Mouse (Mus musculus) MN1 (cell line): ENCODE results near the gene Zfp36l2.
"Not testable (repeated sequence)": the region's sequence is repeated elsewhere in the genome, so short reads cannot be mapped to it uniquely, and the experiment has no call there.

Source experiments
- DNase-seq: peaks from one replicate; pipeline ENCODE4 v3.0.0-alpha.2; 2016; ENCODE audit warnings: low spot score

Gene Zfp36l2

GRCm38 (mm10) chr17:84187727-84188373 lies at the start of gene Zfp36l2:
Gene Zfp36l2 (minus strand): TSS chr17:84187947.
- DNase-seq: peak; percentile 96

- no peak for DNase-seq
Observed at GRCm38 (mm10) chr17:84236781-84237557, 49.2 kb upstream of the Zfp36l2 start.

DNA sequence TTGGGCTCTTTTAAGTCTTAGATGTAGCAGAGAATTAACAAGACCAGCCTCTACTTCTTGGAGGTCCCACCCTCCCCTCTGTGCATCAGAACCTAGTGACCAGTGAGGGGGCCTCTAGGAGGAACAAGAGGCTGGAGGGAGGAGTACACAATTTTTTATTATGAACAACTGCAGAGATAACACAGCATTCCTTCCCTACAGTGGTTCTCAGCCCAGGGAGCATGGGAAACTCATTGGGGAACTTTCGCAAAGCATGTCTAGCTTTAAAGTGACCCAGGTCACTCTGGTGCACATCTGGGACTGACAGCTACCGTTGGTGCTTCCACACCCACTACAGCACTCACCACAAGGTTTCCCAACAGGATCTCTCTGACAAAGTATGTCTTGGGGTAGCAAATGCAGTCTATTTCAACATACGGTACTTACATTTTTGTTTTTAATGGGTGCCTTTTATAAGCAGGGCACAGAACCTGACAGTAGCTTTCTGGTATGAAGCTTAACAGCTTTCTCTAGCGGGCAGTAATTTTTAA lies 47.7 kb upstream of the Zfp36l2 start:
- no peak for DNase-seq

- not testable (repeated sequence) for DNase-seq
Observed at GRCm38 (mm10) chr17:84234785-84235184, 47.0 kb upstream of the Zfp36l2 start.

DNA sequence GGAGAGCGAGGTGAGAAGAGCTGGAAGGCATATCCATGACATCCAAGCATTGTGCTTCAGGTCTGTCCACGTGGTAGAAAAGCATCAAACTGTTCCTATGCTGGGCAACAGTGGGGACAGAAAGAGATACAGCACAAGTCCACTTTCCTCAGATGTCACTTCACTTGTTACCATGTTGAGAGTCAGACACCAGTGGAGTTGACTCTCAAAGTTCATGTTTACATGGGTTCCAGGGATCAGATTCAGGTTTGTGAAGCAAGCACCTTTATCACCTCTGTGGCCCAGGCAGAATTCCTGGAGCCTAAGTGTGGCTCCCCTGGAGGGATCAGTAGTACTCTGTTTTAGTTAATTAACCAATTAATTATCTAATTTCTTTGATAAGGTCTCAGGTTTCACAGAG lies 46.0 kb upstream of the Zfp36l2 start:
- DNase-seq: no peak

DNA sequence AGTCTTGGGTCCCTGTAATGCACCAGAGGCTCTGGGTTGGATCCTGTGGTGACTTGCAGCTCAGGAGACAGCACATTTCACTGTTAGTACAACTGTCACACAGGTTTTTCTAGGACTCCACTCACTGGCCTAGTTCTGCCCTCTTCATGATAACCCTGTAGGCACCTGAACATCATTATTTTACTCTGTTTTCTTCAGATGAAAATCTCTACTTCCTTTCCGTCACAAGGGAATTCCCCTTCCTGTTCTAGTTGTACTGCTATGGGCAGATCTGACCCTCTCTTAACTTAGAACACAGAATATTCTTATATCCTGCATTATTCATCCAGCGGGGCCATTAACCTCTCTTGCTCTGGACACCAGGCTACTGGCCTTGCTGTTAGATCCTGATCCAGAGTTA lies 43.6 kb upstream of the Zfp36l2 start:
- no peak for DNase-seq

DNA sequence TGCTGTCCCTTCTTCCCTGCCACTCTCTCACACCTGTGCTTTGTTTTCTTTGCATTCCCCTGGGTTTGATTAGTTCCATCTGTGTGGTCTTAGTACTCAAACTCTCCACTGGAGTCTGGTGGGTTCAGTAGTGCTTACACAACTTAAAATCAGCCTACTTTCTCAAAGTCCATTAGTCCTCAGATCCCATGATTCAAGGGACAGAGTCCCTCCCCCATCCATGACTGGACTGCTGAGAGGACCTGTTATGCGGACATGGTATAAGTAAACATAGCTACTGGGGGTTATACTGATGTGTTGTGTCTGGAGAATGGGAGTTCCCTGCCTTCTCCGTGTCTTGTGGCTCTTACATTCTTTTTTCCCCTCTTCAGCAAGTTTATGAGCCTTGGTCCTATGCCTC lies 40.5 kb upstream of the Zfp36l2 start:
- DNase-seq: no peak

DNA sequence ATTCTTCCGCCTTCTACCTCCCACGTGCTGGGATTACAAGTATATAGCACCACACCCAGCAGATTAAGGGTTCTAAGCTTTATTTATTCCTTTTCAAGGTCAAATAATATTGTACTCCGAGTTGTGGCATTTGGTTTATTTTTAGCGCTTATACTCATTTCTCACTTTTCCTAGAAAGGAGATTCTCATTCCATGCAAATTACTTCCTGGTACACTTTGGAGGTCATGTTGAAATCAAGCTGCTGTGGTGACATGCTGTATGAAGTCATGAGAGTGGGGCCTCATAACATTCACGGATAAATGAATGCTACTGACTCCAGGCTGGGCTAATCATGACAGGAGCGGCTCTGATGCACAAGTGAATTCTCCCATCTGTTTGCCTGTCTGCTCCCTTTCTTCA lies 38.9 kb upstream of the Zfp36l2 start:
- no peak for DNase-seq

DNA sequence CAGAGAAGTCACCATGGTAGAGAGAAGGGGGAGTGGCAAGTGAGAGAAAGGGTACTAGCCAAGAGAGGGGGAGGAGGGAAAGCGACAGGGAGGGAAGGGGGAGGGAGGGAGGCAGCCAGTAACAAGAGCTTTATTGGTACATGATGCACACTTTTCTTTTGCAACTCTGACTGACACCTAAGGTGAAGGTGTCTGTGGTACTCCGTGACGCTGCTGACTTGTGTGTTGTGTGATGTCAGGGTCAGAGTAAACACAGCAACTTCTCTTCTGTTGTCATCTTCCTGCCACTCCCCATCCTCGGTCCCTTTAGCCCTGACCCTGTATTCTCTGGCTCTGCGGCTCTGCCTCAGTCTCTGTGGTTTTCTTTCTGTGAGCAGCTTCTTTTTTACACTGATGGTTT lies 38.5 kb upstream of the Zfp36l2 start:
- DNase-seq: no peak

DNA sequence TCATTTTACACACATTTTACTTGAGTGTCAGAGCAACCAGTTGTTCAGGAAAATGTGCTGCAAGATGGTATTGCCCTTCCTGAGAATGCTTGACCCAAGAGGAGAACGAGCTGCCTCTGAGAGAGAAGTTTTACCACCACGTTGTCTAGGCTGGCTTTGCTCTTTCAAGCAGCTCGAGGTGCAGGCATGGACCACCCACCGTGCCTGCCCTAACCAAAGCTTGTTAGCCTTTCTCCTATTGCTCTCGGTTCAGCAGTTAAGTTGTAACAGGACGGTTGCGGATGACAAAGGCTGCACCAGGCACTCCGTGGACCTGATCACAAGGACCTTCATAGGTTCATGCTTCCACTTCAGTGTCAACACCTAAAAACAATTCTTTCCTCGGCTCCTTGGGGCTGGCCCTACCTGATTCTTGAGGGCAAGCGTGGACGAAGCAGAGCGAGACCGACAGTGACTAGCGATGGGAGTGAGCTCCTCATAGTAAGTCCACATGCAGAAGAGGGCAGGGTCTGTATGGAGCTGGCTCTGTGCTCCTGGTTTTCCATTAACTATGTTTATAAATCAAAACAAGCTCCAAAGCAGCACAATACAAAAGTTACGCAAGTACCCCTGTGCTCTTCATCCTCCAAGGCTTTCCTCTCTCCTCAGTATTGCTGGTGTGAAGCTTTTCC lies 36.6 kb upstream of the Zfp36l2 start:
- DNase-seq: no peak

GRCm38 (mm10) chr17:84218841-84219240 lies 31.1 kb upstream of the Zfp36l2 start:
- DNase-seq: not testable (repeated sequence)

GRCm38 (mm10) chr17:84217696-84218095 lies 29.9 kb upstream of the Zfp36l2 start:
- DNase-seq: no peak

- DNase-seq: no peak
Observed at GRCm38 (mm10) chr17:84215264-84215960, 27.7 kb upstream of the Zfp36l2 start.

DNA sequence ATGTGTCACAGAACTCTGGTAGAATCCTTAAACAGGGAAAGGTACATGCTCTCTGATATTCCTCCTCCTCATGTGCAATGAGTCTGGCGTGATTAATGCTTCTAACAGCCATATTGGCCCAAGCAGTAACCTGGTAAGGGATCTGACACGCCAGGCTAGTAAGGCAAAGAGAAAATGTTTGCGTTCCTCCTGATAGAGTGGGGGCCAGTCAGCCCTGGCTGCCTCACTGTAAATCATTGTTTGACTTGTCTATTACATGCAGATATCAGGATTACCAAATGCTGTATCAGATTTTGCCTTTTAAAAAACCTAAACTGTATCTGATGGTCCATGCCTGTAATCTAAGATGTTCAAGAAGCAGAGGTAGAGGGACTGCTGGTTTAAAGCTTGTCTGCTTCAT lies 25.7 kb upstream of the Zfp36l2 start:
- DNase-seq: no peak

- no peak for DNase-seq
Observed at GRCm38 (mm10) chr17:84207611-84208010, 19.9 kb upstream of the Zfp36l2 start.

GRCm38 (mm10) chr17:84206239-84206638 lies 18.5 kb upstream of the Zfp36l2 start:
- no peak for DNase-seq

DNA sequence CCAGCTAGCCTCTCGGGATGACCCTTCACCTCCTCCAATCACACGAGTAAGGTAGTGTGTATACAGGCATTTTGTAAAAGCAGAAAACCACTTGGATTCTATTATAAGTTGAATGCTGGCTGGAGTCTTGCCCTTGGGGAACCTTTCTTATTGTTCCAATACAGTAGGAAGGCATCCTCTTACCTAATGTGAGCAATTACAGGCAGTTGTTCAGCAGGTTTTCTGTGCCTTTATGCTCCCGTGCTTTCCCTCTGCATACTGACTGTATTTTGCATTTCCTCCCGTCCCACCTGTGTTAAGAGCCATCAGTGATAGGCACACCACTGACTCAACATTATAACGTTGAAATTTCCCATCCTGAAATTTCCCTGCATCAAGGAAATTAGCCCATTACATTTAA lies 17.2 kb upstream of the Zfp36l2 start:
- DNase-seq: no peak

- no peak for DNase-seq
Observed at GRCm38 (mm10) chr17:84203340-84203739, 15.6 kb upstream of the Zfp36l2 start.

DNA sequence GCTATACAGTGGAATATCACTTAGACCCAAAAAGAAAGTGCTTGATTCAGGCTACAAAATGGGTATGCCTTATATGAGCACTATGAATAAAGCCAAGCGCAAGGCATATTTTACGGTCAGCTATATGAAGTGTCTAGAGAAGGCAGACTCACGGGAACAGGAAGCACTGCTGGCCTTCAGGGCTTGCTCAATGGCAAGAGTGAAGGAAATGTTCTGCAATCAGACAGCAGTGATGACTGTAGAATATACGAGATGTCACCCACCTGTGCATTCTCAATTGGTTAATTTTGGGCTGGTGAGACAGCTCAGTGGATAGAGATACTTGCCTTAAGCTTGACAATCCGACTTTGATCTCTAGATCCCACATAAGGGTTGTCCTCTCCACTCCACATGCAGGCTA lies 13.4 kb upstream of the Zfp36l2 start:
- DNase-seq: no peak

DNA sequence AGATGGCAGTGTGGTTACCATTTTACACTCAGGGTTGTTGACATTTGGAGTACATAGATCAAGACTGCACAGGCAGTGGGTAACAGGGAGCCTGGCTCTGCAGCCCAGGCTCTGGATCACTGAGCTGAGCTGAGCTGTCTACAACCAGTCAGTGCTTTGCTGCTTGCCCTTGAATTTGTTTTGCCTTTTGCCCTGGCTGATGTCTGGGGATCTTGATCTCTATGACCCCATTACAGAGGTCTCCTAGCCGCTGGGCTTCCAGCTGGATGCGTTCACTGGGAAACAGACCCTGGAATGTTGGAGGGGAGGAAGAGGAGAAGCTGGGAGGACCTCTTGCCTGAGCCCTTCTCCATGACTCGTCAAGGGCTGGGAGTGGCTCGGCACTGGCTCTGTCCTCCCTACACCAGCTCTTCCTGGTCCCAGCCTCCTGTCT lies 10.2 kb upstream of the Zfp36l2 start:
- DNase-seq: no peak

GRCm38 (mm10) chr17:84196329-84196728 lies 8.6 kb upstream of the Zfp36l2 start:
- no peak for DNase-seq

GRCm38 (mm10) chr17:84195835-84196234 lies 8.1 kb upstream of the Zfp36l2 start:
- DNase-seq: no peak
